Mouse (Mus musculus) embryonic fibroblast, embryonic 13.5 days (primary cell): Measurements from ENCODE around the gene Ramp1.

Experiments
- CTCF ChIP-seq: IDR thresholded peaks from 2 replicates; pipeline ENCODE4 v1.5.1; 2011; ENCODE audit warnings: mild to moderate bottlenecking, control low read depth, low read length, moderate library complexity, borderline replicate concordance; ENCODE audit not compliant: insufficient read depth
- POLR2A ChIP-seq: IDR thresholded peaks from 2 replicates; pipeline ENCODE4 v1.6.1; 2011; ENCODE audit warnings: low read depth, mild to moderate bottlenecking, control low read depth, low read length, moderate library complexity

- TF ChIP-seq CTCF (no peak), POLR2A (no peak)
Observed at GRCm38 (mm10) chr1:91231142-91231541, 51.5 kb downstream of the Ramp1 start.
